Mouse (Mus musculus): Measurements from ENCODE around the gene Mms19.

- no peak for TF ChIP-seq CTCF (IDR thresholded peaks at IDR 0.05; ENCODE audit: insufficient read depth, low read length)
- TF ChIP-seq POLR2A (IDR thresholded peaks at IDR 0.05; ENCODE audit: borderline replicate concordance, extremely low read depth, low read depth, low read length): no peak
Measured at GRCm38 (mm10) chr19:41989810-41990209, 8.9 kb upstream of the Mms19 start.

Measured in lung, adult 2 months (tissue).